Mouse (Mus musculus): ENCODE measurements around the gene Kif11. TPM values are rescaled to one million over a fixed set of nuclear protein-coding genes. Genes with fewer than 3 reads are reported as not detected.
A peak's percentile ranks its signal among the peaks of the same experiment; 100 is the strongest.

Kif11 gene
- total RNA-seq, 2 experiments from 2014 or later, result 3.2 to 3.3 TPM

DNA sequence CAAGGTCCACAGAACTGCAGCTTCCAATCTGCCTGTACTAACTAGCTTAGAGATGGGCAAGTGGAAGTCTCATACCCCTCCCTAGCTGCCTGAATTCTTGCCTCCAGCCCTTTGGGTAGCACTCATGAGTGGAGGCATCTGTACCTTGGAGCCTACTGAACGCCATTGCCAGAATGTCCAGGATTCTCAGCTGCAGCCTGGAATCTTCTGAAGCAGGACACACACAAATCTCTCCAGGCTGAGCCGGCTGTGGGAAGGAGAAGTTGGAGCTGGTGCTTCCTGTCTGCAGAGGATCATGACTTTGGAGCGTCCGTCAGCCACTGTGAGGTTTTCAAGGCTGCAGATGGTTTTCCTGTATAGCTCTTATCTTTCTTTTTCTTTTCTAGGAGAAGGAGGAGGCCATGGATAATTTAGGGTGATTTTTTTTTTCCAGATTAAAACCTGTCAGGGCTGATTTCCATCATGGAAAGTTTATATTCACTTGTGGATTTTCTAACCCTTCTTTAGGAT lies 67.5 kb downstream of the Kif11 start:
- peak; percentile 24 to 32 for DNase-seq

DNA sequence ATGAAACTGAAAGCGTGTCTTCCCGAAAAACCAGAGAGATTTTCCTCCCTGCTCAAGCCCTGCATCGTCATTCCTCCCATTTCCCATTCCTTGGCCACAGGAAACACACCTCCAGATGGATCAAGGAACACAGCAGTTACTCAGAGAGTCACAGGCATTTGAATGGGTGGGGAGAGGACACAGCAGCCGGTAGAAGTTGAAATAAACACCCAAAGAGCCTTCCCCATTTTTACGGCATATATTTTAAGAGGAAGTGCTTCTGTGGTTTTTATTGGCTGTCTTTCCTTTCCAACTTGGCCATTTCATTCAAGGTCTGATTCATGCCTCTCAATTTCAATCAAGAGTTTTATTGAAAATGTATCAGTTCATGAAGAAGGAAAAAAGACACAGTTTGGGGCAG lies 72.0 kb downstream of the Kif11 start:
- no peak for DNase-seq

DNA sequence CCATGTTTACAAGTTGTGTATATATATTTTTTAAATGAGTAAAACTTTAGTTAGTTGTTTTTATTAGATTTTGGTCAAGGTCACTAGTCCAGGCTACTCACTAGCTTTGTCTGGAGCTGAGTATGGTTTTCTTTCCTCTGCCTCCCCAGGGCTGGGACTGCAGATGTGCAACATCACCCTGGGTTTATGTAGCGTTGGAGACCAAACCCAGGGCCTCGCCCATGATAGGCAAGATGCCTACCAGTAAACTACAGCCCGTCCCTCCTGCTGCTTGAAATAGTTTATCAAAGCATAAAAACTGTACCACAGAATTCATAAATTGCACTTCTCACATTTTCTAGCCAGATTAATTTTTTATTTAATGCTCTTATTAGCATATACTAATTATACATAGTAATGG lies 73.0 kb downstream of the Kif11 start:
- DNase-seq, result no peak

DNA sequence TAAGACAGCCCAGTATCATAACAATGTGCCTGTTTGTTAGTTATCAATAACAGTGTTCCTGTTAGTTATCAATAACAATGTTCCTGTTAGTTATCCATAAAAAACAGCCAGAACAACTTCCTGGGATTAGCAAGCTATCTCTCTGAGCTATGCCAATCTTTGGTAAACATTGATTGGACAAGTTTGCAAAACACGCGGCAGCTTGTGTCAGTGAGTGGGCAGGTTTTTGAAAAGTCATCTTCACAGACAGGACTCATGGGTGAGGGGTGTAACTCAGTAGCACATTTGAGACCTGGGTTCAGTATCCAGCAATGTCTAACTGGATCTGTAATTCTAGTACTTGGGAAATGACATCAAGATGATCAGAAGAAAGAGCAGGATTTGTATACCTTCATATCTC lies 79.3 kb downstream of the Kif11 start:
- DNase-seq, result no peak

DNA sequence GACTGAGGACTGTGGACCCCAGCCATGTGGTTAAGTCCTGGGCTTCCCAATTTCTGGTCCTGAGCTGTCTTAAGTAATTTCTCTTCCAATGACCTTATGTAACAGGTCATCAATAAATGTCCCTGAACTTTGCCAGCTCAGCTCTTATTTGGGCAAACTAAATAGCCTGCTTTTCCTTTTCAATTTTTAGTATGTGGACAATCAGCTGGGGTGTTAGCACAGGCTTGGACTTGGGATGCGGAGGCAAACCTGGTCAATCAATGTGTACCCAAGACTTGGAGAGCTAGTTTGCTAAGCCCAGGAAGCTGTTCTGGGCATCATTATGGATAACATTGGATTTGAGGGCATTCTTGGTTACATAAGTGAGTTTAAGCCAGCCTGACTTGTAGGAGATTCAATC lies 79.8 kb downstream of the Kif11 start:
- DNase-seq, result no peak

DNA sequence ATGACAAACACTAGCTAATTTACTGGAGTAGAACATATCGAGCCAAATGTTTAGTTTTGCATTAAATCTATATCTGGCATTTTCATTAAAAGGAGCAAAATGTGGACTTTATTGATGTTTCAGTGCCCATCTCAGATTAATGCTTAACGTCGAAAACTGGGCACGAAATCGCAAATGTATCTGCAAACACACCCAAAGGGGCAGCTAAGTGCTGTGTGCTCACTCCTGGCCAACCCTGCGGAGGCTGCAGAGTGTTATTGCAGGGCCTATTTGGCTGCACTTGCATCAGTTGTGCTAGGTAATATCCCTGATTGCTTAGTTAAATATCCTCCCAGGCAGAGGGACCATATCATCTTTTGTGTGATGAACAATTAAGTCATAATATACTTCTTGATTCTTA lies 81.8 kb downstream of the Kif11 start:
- DNase-seq, result no peak

DNA sequence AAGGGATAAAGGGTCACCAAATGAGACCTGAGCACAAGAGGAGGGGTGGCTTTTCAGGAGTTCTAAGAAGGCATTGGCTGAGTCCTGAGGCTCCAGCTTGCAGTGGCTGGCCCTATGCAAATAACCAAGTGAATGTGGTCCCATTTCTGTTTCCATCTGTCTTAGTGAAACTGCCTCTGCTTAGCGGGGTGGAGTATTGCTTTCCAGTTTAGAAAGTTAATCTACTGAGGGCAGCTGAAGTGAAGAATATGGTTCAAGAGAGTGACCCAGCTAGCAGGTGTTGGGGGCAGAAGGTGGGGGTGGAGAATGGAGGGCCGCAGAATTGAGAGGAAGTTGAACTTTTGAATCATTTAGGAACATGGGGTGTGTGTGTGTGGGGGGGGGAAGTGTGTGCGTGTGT lies 90.2 kb downstream of the Kif11 start:
- DNase-seq, result no peak

DNA sequence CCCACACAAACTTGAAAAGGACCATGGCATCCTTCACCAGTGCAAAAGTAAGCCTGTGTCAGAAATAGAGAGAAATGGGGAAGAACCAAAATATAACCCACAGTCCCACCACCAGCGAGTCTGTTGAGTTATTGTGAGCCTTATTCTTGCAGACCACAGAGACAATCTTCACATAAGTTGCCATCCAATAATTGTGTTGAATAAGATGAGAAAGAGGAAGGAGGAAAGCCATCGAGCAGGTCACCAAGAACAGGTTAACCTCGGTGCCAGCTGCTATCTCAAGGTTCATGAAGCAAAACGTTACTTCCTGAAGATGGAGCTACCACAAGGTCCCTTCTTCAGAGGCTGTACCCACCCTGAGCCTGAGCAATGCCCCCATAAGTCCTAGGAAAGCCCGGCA lies 90.8 kb downstream of the Kif11 start:
- no peak for DNase-seq

DNA sequence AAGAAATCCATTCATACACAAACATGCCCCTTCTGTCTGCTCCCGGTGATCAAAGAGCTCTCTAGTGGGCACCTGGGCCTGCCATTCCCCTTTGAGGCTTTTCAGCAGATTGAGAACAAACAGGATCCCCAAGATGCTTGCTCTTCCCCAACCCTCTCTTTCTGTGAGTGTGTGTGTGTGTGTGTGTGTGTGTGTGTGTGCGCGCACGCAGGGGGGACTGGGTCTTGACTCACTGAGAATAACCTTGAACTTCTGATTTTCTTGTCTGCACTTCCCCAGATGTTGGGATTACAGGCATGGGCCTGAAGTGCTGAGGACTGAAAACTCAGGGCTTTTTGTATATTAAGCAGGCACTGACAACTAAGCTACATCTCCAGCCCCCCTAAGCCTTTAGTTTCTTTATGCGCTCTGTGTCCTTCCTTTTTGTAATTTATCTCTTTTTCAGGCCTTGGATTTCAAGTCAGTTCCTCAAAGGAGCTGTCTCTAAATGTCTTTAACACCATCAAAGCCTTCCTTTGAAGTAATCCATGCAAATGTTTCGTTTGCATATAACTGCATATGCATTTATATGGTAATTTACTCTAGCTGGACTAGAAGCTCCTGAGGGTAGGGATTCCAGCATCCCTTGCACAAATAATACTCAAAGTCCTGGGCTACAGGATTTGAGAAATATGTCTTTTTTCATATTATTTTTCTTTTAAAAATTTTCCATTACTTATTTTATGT lies 92.8 kb downstream of the Kif11 start:
- DNase-seq, result peak in 1 of 2 experiments; percentile 31

Other genes starting within 250 kb of the Kif11 start
- gene March5, start 168.9 kb upstream of the Kif11 start, total RNA-seq (2021), result 100 to 1,000 TPM; 102 to 116 TPM
- 10 to 100 TPM; 12.3 to 24.1 TPM for gene Cpeb3, start 167.8 kb upstream of the Kif11 start, total RNA-seq (2021)
- gene Ide, start 38.6 kb upstream of the Kif11 start, total RNA-seq (2021), result 10 to 100 TPM; 86.6 to 99.3 TPM
- 10 to 100 TPM; 42.6 to 70.0 TPM for gene Hhex, start 58.4 kb downstream of the Kif11 start, total RNA-seq (2021)
- gene Exoc6, start 174.0 kb downstream of the Kif11 start, total RNA-seq (2021), result 10 to 100 TPM; 16.7 to 24.6 TPM